Mouse (Mus musculus) lung, postnatal 0 days (tissue): ENCODE data around the gene Nr3c2.
A peak's percentile ranks its signal among the peaks of the same experiment; 100 is the strongest.

Experiments used
- CTCF ChIP-seq: IDR thresholded peaks from 2 replicates; pipeline ENCODE4 v1.5.1; 2016; ENCODE audit warnings: antibody characterized with exemption, mild to moderate bottlenecking
- EP300 ChIP-seq: IDR thresholded peaks from 2 replicates; pipeline ENCODE4 v1.6.1; 2016; ENCODE audit warnings: antibody characterized with exemption, mild to moderate bottlenecking, control low read depth

DNA sequence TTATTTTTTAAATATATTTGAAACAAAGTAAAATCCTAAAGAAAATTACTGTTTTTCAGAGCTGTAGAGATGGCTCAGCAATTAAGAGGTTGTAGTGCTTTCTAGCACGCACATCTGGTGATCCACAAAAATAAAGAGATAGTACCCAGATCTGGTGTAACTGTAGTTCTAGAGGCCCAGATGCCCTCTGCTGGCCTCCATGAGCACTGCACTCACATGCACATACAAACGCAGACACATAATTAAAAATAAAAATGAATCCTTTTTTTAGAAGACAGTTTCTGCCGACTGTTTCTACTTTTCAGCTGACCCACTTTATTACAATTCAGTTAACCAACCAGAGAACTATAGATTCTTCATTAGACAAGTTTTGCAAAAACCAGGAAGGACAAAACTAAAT, 117.5 kb downstream of the Nr3c2 start:
- TF ChIP-seq CTCF (peak; percentile 26), EP300 (no peak)
